Mouse (Mus musculus) ES-E14 (cell line): ENCODE data around the gene Tmprss3. TPM values are rescaled to one million over a fixed set of nuclear protein-coding genes. Genes with fewer than 3 reads are reported as not detected.

Source experiments
- DNase-seq: peaks from one replicate; pipeline ENCODE4 v3.0.0-alpha.2; 2013; ENCODE audit warnings: low read depth, low spot score
- H3K27ac ChIP-seq: 2 replicates; pipeline ENCODE4 v1.5.1; 2012; ENCODE audit warnings: low read depth, mild to moderate bottlenecking, low read length, moderate library complexity, mixed read lengths; ENCODE audit not compliant: poor library complexity, insufficient read depth, severe bottlenecking
- H3K36me3 ChIP-seq: 2 replicates; pipeline ENCODE4 v1.6.1; 2012; ENCODE audit warnings: mild to moderate bottlenecking, low read length, moderate library complexity, mixed read lengths; ENCODE audit not compliant: control insufficient read depth, poor library complexity, insufficient read depth, severe bottlenecking
- H3K4me1 ChIP-seq, 2 experiments: fragments of 150-350 bp in 1 of 2; sonication (generic) in 1 of 2; 2 replicates each; pipeline ENCODE4 v1.6.1; 2012; ENCODE audit warnings: low read length in 2 of 2, mild to moderate bottlenecking in 1 of 2, mixed read lengths in 1 of 2; ENCODE audit not compliant: control insufficient read depth in 2 of 2, insufficient read depth in 2 of 2, poor library complexity in 1 of 2
- H3K4me3 ChIP-seq, 2 experiments: fragments of 150-350 bp in 1 of 2; sonication (generic) in 1 of 2; 2 replicates each; pipeline ENCODE4 v1.5.1; 2012; ENCODE audit warnings: low read length in 2 of 2, low read depth in 1 of 2, mild to moderate bottlenecking in 1 of 2, mixed read lengths in 1 of 2; ENCODE audit not compliant: insufficient read depth in 1 of 2, poor library complexity in 1 of 2, severe bottlenecking in 1 of 2
- H3K9ac ChIP-seq: 2 replicates; pipeline ENCODE4 v1.6.1; 2012; ENCODE audit warnings: low read depth, mild to moderate bottlenecking, low read length, mixed read lengths; ENCODE audit not compliant: poor library complexity, insufficient read depth, severe bottlenecking
- H3K9me3 ChIP-seq: fragments of 150-350 bp; sonication (generic); 2 replicates; pipeline ENCODE4 v1.6.1; 2012; ENCODE audit warnings: low read depth, mild to moderate bottlenecking, low read length; ENCODE audit not compliant: control insufficient read depth, insufficient read depth
- CHD2 ChIP-seq: IDR thresholded peaks from 2 replicates; pipeline ENCODE4 v1.6.1; 2014; ENCODE audit warnings: mild to moderate bottlenecking, low read depth, low read length, inconsistent platforms
- HCFC1 ChIP-seq: IDR thresholded peaks from 2 replicates; pipeline ENCODE4 v1.6.1; 2012; ENCODE audit warnings: low read length, inconsistent platforms, borderline replicate concordance; ENCODE audit not compliant: insufficient read depth
- MAFK ChIP-seq: IDR thresholded peaks from 2 replicates; pipeline ENCODE4 v1.6.1; 2014; ENCODE audit warnings: mild to moderate bottlenecking, low read depth, low read length, inconsistent platforms; ENCODE audit not compliant: insufficient read depth
- ZC3H11A ChIP-seq: IDR thresholded peaks from 2 replicates; pipeline ENCODE4 v1.6.1; 2012; ENCODE audit warnings: low read depth, mild to moderate bottlenecking, inconsistent platforms, low read length, borderline replicate concordance
- ZNF384 ChIP-seq: IDR thresholded peaks from 2 replicates; pipeline ENCODE4 v1.6.1; 2012; ENCODE audit warnings: low read depth, low read length, inconsistent platforms
- in situ Hi-C, 2 experiments: fragments of 600-800 bp; cut with MboI; formaldehyde crosslinking; loops; one replicate each; pipeline ENCODE4 v1.15.1; 2025; ENCODE audit warnings: low sequenced_read_pairs in 2 of 2, inconsistent platforms in 1 of 2; ENCODE audit not compliant: unreplicated experiment in 2 of 2
- total RNA-seq: library from RNA; depleted of rRNA; stranded (reverse); fragments of 300-350 nt; gene quantifications from 2 replicates; pipeline ENCODE4 v1.2.3, GENCODE M21; 2012

The Tmprss3 gene
- total RNA-seq, 1 experiment = 0.36 TPM

DNA sequence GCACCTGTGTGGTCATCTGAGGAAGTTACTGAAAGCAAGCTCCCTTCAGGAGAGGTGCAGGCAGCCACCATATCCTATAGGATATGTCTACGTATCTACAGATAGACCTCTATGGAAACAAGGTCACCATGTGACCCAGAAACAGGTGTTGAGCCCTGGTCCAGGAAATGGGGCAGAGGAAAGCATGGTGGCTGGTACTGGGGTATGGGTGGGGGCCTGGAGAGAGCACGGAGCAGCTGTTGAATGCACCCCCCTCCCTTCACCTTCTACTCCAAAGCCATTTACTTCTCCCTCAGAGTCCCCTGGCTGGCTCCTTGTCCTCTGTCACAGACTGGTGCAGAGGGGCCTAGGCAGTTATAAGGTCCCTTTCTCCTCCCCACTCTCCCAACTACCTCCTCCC is 35.0 kb downstream of the Tmprss3 start:
- in situ Hi-C loops = no loop called here
- no peak overlapping the region for H3K27ac ChIP-seq
- TF ChIP-seq HCFC1 = no peak
- no peak for TF ChIP-seq CHD2
- TF ChIP-seq ZNF384 = no peak
- TF ChIP-seq ZC3H11A = no peak
- no peak for TF ChIP-seq MAFK
- H3K4me1 ChIP-seq = no peaks in the 10 kb centered on the region
- H3K4me3 ChIP-seq = no peak overlapping the region
- H3K9me3 ChIP-seq = no peaks in the 10 kb centered on the region
- no peak overlapping the region for H3K9ac ChIP-seq
- DNase-seq = no peak
- H3K36me3 ChIP-seq = no peaks in the 10 kb centered on the region

- H3K36me3 ChIP-seq = no peaks in the 10 kb centered on the region
- no peaks in the 10 kb centered on the region for H3K4me1 ChIP-seq
- H3K9ac ChIP-seq = no peak overlapping the region
- H3K9me3 ChIP-seq = no peaks in the 10 kb centered on the region
- no peak for DNase-seq
- in situ Hi-C loops = no loop called here
- no peak for TF ChIP-seq ZNF384
- TF ChIP-seq MAFK = no peak
- no peak for TF ChIP-seq HCFC1
- no peak for TF ChIP-seq ZC3H11A
- TF ChIP-seq CHD2 = no peak
- H3K4me3 ChIP-seq = no peak overlapping the region
- no peak overlapping the region for H3K27ac ChIP-seq
These were observed 36.2 kb downstream of the Tmprss3 start for GRCm38 (mm10) chr17:31162607-31163006.

- H3K4me3 ChIP-seq = no peak overlapping the region
- no peaks in the 10 kb centered on the region for H3K36me3 ChIP-seq
- no peak for TF ChIP-seq ZC3H11A
- H3K9ac ChIP-seq = no peak overlapping the region
- DNase-seq = no peak
- H3K9me3 ChIP-seq = no peaks in the 10 kb centered on the region
- in situ Hi-C loops = no loop called here
- no peaks in the 10 kb centered on the region for H3K4me1 ChIP-seq
- no peak overlapping the region for H3K27ac ChIP-seq
These were observed 38.5 kb downstream of the Tmprss3 start for GRCm38 (mm10) chr17:31160291-31160690.

DNA sequence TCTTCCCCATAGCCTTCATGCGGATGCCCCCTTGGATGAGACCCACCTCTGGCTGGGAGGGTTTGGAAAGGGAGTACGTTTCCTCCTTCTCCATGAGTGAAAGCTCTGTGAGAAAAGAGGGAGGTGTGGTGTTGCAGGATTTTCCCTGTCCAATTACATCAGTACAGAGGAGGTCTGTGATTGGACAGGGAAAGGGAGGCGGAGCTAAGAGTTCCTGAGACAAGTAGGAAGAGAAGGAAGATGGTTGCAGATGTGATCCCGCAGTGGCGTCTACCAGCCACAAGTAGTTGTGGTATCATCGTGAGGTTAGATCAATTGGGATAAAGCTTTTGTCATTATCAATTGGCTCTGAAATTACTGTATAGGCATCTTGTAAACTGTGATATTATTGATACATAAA is 40.9 kb downstream of the Tmprss3 start:
- Histone ChIP-seq H3K4me3 (no peak overlapping the region), H3K27ac (no peak overlapping the region), H3K4me1 (no peaks in the 10 kb centered on the region), H3K36me3 (no peaks in the 10 kb centered on the region), H3K9ac (no peak overlapping the region), H3K9me3 (no peaks in the 10 kb centered on the region)
- in situ Hi-C loops = no loop called here
- peak; percentile 35 for DNase-seq
- TF ChIP-seq HCFC1 = no peak
- no peak for TF ChIP-seq ZC3H11A

DNA sequence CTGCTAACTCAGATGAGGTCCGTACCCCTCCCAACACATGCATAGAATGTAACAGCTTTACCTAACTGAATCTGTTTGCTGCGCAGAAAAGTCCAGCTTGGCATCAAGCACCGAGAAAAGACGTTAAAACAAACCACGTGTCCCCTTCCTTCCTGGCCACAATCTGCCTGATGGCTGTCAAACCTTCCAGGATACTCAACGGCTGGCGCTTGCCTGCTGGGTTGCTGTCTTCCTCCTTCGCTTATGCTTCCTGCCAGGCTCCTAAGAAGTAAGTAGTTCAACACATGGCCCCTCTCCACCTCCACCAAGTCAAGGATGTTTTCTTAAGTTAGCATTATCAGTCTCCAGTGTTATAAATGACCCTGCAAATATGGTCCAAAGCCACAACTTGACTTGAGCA is 45.0 kb downstream of the Tmprss3 start:
- Histone ChIP-seq H3K4me3 (no peak overlapping the region), H3K36me3 (no peaks in the 10 kb centered on the region), H3K9ac (no peak overlapping the region), H3K27ac (no peak overlapping the region), H3K9me3 (no peaks in the 10 kb centered on the region), H3K4me1 (no peaks in the 10 kb centered on the region)
- in situ Hi-C loops = no loop called here
- no peak for TF ChIP-seq HCFC1
- DNase-seq = no peak
